Mouse (Mus musculus): ENCODE results near the gene Sec16b. TPM values are rescaled to one million over a fixed set of nuclear protein-coding genes. Genes with fewer than 3 reads are reported as not detected.

The Sec16b gene
- polyA plus RNA-seq (2017; shearing (Covaris generic)), result 2.0 TPM

DNA sequence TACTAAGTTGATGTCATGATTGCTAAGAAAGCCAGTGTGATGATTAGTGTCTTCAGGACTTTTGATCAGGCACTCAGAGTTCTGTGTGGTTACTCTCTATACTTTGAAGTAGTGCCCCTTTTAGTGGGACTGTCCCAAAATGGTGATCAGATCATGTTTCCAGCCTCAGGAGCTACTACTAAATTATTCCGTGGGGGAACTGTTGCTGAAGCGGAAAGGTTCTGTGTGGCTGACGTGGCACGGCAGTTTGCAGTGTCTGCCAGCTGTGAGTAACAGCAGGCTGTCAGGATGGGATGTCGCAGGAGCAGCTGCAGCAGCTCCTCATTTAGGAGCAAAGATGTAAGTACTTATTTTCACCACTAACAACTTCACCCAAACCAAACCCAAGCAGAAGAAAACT lies at the start of gene Sec16b:
Gene Sec16b, plus strand, starts transcription at position 207 of the 400 bp plus-strand sequence.

DNA sequence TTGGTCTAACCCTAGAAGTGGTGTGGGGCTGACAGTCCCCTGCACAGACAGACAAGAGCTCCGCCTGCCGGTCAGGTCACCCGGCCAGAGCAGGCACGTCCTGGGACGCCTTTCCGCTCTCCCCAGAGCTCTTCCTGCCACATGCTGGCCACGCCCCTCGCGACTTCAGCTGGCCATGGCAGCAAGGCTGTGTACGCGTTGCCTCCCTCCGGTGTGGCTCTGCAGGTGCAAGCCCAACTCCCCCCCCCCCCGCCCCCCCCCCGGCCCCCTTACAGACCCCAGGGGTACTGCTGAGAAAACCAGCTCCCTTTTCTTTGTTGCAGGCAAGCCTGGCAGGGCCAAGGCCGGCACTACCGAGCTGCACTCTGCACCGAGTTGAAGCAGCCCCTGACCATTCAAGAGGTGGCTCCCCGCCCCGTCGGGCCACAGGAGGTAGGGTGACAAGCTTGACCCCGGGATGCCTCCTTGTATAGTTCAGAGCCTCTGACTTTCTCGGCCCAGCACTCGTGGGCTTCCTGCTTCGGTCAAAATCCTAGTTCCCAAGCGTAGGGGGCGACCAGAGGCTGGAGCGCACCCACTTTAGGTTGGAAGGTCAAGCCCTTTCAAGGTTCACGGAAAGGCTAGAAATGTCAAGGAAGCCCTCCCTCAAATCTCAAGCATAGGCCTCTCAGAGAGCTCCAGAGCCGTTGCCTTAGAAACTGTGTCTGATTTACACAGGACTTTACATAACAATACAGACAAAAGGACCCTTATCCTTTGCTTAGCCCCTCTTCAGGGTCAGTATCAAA lies 47.9 kb upstream of the Sec16b start, which contains the start of gene Cryzl2:
Gene Cryzl2, plus strand, starts transcription at position 157 of the 788 bp plus-strand sequence.

Other genes starting within 250 kb of the Sec16b start
- gene Rasal2, start 94.1 kb upstream of the Sec16b start, polyA plus RNA-seq (2017; shearing (Covaris generic)), result not detected
- 5.9 TPM for gene Cryzl2, start 48.2 kb upstream of the Sec16b start, polyA plus RNA-seq (2017; shearing (Covaris generic))

Measured in activated CD4-positive, CD25-positive, alpha-beta regulatory T cell, adult 9 weeks (primary cell).